Mouse (Mus musculus) bone marrow, adult 2 months (tissue): ENCODE data around the gene Unc5c.

Source experiments
- CTCF ChIP-seq: fragments of 200-500 bp; IDR thresholded peaks from 2 replicates; pipeline ENCODE4 v1.5.1; 2011; ENCODE audit warnings: low read length, control low read depth; ENCODE audit not compliant: control insufficient read depth, insufficient read depth
- POLR2A ChIP-seq: fragments of 200-500 bp; IDR thresholded peaks from 2 replicates; pipeline ENCODE4 v1.6.1; 2011; ENCODE audit warnings: low read depth, mild to moderate bottlenecking, control low read depth, low read length, borderline replicate concordance; ENCODE audit not compliant: control insufficient read depth

- TF ChIP-seq CTCF (no peak), POLR2A (no peak)
Observed at GRCm38 (mm10) chr3:141575076-141575688, 110.2 kb downstream of the Unc5c start.
